Mouse (Mus musculus): Measurements from ENCODE around the gene Zfp526. TPM values are rescaled to one million over a fixed set of nuclear protein-coding genes. Genes with fewer than 3 reads are reported as not detected.

Zfp526 gene
- polyA plus RNA-seq, 1 experiment: 8.7 TPM

DNA sequence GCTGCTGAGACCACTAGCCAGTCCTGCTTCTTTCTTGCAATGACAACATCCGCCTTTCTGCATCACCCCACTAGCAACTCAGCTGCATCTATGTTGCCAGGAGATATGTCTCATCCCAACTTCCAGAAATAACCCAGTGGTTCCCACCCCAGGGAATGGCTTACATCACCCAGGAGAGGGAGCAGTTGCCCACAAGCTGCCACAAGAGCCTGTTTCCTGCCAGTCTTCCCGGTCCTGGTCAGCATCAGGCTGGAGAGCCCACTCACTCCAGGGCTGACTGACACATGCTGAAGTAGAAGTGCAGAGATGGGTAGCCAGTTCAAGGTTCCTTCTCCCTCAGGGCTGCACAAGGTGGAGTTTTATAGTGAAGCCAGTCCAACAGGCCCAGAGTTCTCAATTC, 19.8 kb downstream of the Zfp526 start:
- H3K4me3 ChIP-seq (ENCODE audit: low read depth, low read length): no peak overlapping the region
- H3K4me1 ChIP-seq (ENCODE audit: control insufficient read depth, insufficient read depth, insufficient read length, low read length): peaks cover 3% of the 10 kb centered on the region
- no peaks in the 10 kb centered on the region for H3K27me3 ChIP-seq (ENCODE audit: control insufficient read depth, insufficient read depth, low read length)
- WGBS: 33% methylated on average over 2 of the region's 2 CpGs
- peaks cover 11% of the 10 kb centered on the region for H3K36me3 ChIP-seq (ENCODE audit: control insufficient read depth, insufficient read depth, low read length)
- TF ChIP-seq CTCF (IDR thresholded peaks at IDR 0.05; ENCODE audit: extremely low read depth, insufficient read length, insufficient replicate concordance, low read depth, low read length): peak; percentile 42; the same call in 1 of the 2 replicates
- TF ChIP-seq POLR2A (IDR thresholded peaks at IDR 0.05; ENCODE audit: low read depth, low read length): no peak
- H3K27ac ChIP-seq (ENCODE audit: insufficient read depth, low read depth, low read length): no peak overlapping the region

DNA sequence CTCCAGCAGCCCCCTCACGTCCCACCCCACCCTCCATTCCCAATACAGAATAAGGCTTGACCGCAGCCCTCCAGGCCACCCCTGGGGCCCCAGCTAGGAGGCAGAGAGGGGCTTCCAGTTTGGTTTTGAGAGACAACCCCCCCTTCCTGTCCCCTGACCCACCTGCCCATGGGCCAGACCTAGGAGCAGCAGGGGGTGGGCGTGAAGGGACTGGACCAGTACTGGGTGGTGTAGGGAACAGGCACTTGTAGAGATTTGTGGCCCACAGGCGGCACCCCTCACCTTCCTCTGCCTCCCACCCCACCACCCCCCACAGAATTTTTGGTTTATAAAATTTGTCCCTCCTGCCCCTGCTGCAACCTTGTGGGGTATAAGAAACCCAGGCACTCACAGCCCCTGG, 22.1 kb downstream of the Zfp526 start:
- WGBS: 93% methylated on average over 4 of the region's 4 CpGs
- no peak overlapping the region for H3K27ac ChIP-seq (ENCODE audit: insufficient read depth, low read depth, low read length)
- peaks cover 9% of the 10 kb centered on the region for H3K4me1 ChIP-seq (ENCODE audit: control insufficient read depth, insufficient read depth, insufficient read length, low read length)
- no peak overlapping the region for H3K4me3 ChIP-seq (ENCODE audit: low read depth, low read length)
- peaks cover 11% of the 10 kb centered on the region for H3K36me3 ChIP-seq (ENCODE audit: control insufficient read depth, insufficient read depth, low read length)
- TF ChIP-seq CTCF (IDR thresholded peaks at IDR 0.05; ENCODE audit: extremely low read depth, insufficient read length, insufficient replicate concordance, low read depth, low read length) (no peak), POLR2A (IDR thresholded peaks at IDR 0.05; ENCODE audit: low read depth, low read length) (no peak)
- H3K27me3 ChIP-seq (ENCODE audit: control insufficient read depth, insufficient read depth, low read length): no peaks in the 10 kb centered on the region

DNA sequence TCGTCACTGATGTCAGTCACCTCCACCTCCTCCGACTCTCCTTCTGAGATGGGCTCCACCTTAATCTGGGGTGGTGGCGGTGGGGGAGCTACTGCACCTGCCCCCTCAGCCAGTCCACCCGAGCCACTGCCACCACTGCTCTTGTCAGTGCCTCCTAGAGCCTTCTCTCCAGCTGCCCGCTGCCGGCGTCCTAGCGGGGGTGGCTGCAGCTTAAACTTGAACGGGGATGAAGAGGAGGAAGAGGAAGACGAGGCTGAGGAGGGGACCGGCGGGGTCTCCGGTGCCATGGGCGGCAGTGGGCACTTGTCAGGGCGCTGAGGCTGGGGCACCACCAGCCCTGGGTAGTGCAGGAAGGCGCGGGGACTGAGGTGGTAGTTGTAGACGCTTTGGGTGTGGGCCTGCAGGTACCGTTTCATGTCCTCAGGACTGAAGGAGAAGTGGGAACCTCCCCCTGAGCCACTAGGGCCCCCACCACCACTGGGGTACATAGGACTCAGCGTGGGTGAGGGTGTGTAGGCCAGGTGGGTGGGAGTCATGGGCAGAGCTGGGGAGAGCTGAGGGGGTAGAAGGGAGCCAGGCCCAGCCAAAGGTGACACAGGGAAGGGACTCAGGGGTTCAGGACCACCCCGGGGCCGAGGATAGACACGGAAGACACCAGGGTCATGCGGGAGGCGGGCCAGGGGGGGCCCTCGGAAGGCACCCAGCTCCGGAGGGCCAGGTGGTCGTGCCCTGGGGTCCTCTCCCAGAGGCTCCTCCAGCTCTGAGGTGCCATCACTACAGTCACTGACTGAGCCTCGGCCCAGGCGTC, 23.5 kb downstream of the Zfp526 start:
- 88% methylated on average over 30 of the region's 30 CpGs for WGBS
- no peak overlapping the region for H3K4me3 ChIP-seq (ENCODE audit: low read depth, low read length)
- no peak for TF ChIP-seq POLR2A (IDR thresholded peaks at IDR 0.05; ENCODE audit: low read depth, low read length)
- TF ChIP-seq CTCF (IDR thresholded peaks at IDR 0.05; ENCODE audit: extremely low read depth, insufficient read length, insufficient replicate concordance, low read depth, low read length): no peak
- H3K36me3 ChIP-seq (ENCODE audit: control insufficient read depth, insufficient read depth, low read length): peaks cover 11% of the 10 kb centered on the region
- no peak overlapping the region for H3K27ac ChIP-seq (ENCODE audit: insufficient read depth, low read depth, low read length)
- H3K27me3 ChIP-seq (ENCODE audit: control insufficient read depth, insufficient read depth, low read length): no peaks in the 10 kb centered on the region
- H3K4me1 ChIP-seq (ENCODE audit: control insufficient read depth, insufficient read depth, insufficient read length, low read length): peaks cover 11% of the 10 kb centered on the region

GRCm38 (mm10) chr7:25246079-25246758, 25.0 kb downstream of the Zfp526 start:
- TF ChIP-seq POLR2A (IDR thresholded peaks at IDR 0.05; ENCODE audit: low read depth, low read length): no peak
- TF ChIP-seq CTCF (IDR thresholded peaks at IDR 0.05; ENCODE audit: extremely low read depth, insufficient read length, insufficient replicate concordance, low read depth, low read length): no peak
- peaks cover 11% of the 10 kb centered on the region for H3K36me3 ChIP-seq (ENCODE audit: control insufficient read depth, insufficient read depth, low read length)
- WGBS: 39% methylated on average over 20 of the region's 20 CpGs
- no peak overlapping the region for H3K4me3 ChIP-seq (ENCODE audit: low read depth, low read length)
- H3K4me1 ChIP-seq (ENCODE audit: control insufficient read depth, insufficient read depth, insufficient read length, low read length): peaks cover 13% of the 10 kb centered on the region
- H3K27me3 ChIP-seq (ENCODE audit: control insufficient read depth, insufficient read depth, low read length): no peaks in the 10 kb centered on the region
- H3K27ac ChIP-seq (ENCODE audit: insufficient read depth, low read depth, low read length): peak overlapping the region; percentile 21; the same call in 1 of the 2 replicates

DNA sequence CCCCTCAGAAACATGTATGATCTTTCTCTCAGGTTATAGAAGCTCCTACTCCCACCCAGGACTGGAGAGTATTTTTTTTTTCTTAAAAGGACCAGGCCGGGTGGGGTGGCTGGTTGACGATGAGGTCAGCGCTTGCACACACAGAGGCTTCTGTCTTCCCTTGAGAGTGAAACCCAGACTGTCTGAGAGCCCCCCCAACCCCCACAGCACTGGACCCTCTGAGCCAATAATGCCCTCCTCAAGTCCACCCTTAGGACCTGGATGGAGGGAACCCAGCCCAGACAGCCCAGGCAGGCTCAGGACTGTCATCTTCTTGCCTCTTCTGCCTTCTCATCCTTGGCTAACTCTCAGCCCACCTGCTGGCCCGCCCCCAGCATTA, 25.5 kb downstream of the Zfp526 start:
- TF ChIP-seq CTCF (IDR thresholded peaks at IDR 0.05; ENCODE audit: extremely low read depth, insufficient read length, insufficient replicate concordance, low read depth, low read length) (no peak), POLR2A (IDR thresholded peaks at IDR 0.05; ENCODE audit: low read depth, low read length) (no peak)
- H3K27me3 ChIP-seq (ENCODE audit: control insufficient read depth, insufficient read depth, low read length): no peaks in the 10 kb centered on the region
- H3K4me1 ChIP-seq (ENCODE audit: control insufficient read depth, insufficient read depth, insufficient read length, low read length): peaks cover 14% of the 10 kb centered on the region
- peak overlapping the region; percentile 21; the same call in 1 of the 2 replicates for H3K27ac ChIP-seq (ENCODE audit: insufficient read depth, low read depth, low read length)
- 43% methylated on average over 4 of the region's 4 CpGs for WGBS
- no peak overlapping the region for H3K4me3 ChIP-seq (ENCODE audit: low read depth, low read length)
- peaks cover 11% of the 10 kb centered on the region for H3K36me3 ChIP-seq (ENCODE audit: control insufficient read depth, insufficient read depth, low read length)

DNA sequence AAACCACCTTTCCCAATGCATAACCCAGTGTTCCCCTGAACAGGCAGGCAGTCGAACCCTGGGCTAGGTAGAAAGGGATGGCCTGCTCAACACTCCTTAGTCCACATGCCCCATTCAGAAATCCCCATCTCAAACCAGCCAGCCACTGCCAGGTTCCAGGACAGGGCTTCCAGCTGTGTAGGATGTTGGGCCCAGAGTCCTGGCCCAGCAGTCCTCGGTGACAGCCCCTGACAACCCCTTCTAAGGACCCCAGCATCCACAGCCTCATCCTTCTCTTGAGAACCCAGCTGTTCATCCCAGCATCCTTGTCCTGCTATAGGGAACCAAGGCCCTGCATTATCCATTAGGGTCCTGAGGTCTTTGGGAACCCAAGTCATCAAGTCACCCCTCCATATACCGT, 26.3 kb downstream of the Zfp526 start:
- peaks cover 14% of the 10 kb centered on the region for H3K4me1 ChIP-seq (ENCODE audit: control insufficient read depth, insufficient read depth, insufficient read length, low read length)
- no peak overlapping the region; the same call in 1 of the 2 replicates for H3K4me3 ChIP-seq (ENCODE audit: low read depth, low read length)
- WGBS: 21% methylated on average over 3 of the region's 3 CpGs
- 0 out of 2 replicates have a peak overlapping the region, but pooled peaks have one; percentile 12 for H3K27ac ChIP-seq (ENCODE audit: insufficient read depth, low read depth, low read length)
- TF ChIP-seq CTCF (IDR thresholded peaks at IDR 0.05; ENCODE audit: extremely low read depth, insufficient read length, insufficient replicate concordance, low read depth, low read length) (no peak), POLR2A (IDR thresholded peaks at IDR 0.05; ENCODE audit: low read depth, low read length) (no peak)
- no peaks in the 10 kb centered on the region for H3K27me3 ChIP-seq (ENCODE audit: control insufficient read depth, insufficient read depth, low read length)
- H3K36me3 ChIP-seq (ENCODE audit: control insufficient read depth, insufficient read depth, low read length): peaks cover 11% of the 10 kb centered on the region

Data from small intestine, adult 2 months (tissue).